Mouse (Mus musculus): Measurements from ENCODE around the gene Rfwd3. TPM values are rescaled to one million over a fixed set of nuclear protein-coding genes. Genes with fewer than 3 reads are reported as not detected.
"Not testable (repeated sequence)": the region's sequence is repeated elsewhere in the genome, so short reads cannot be mapped to it uniquely, and the experiment has no call there.

The Rfwd3 gene
- polyA plus RNA-seq, 1 experiment from 2014 or later = 44.2 TPM

DNA sequence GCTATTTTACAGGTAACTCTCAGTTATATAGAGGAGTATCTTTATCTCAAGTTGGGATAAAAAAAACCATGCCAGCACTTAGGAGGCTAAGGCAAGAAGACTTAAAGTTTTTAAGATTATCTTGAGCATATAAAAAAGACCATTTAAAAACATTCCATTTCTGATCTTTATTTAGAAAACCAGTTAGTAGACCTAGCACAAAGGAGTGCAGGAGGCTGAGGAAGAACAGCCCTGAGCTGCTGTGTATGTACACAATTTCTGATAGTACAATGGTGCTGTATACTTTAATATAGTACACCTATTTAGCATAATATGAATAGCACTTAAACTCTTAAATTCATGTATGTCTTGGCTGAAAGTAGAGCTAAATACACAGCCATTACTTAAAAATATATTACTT lies 51.9 kb downstream of the Rfwd3 start:
- no peaks in the 10 kb centered on the region for H3K36me3 ChIP-seq

GRCm38 (mm10) chr8:111246864-111247263 lies 53.2 kb downstream of the Rfwd3 start:
- 94% methylated on average over 1 of the region's 1 CpGs for WGBS
- not testable (repeated sequence) for ATAC-seq (ENCODE audit: insufficient number of reproducible peaks, low FRiP score, low TSS enrichment, low read depth); H3K27ac ChIP-seq (replicated peaks); H3K4me3 ChIP-seq (replicated peaks); H3K27me3 ChIP-seq; H3K9me3 ChIP-seq (replicated peaks); H3K9ac ChIP-seq; H3K36me3 ChIP-seq; H3K4me2 ChIP-seq (replicated peaks); H3K4me1 ChIP-seq

More for the DNA sequence above, 51.9 kb downstream of the Rfwd3 start:
- Histone ChIP-seq H3K4me2 (replicated peaks) (no peak overlapping the region), H3K27ac (replicated peaks) (no peak overlapping the region), H3K9me3 (replicated peaks) (no peaks in the 10 kb centered on the region), H3K4me3 (replicated peaks) (no peak overlapping the region), H3K4me1 (no peaks in the 10 kb centered on the region), H3K27me3 (no peaks in the 10 kb centered on the region), H3K9ac (no peak overlapping the region)
- ATAC-seq (ENCODE audit: insufficient number of reproducible peaks, low FRiP score, low TSS enrichment, low read depth) = no peak

GRCm38 (mm10) chr8:111246287-111246830 lies 53.7 kb downstream of the Rfwd3 start:
- ATAC-seq (ENCODE audit: insufficient number of reproducible peaks, low FRiP score, low TSS enrichment, low read depth) = no peak
- no peaks in the 10 kb centered on the region for H3K27me3 ChIP-seq
- no peaks in the 10 kb centered on the region for H3K36me3 ChIP-seq
- H3K27ac ChIP-seq (replicated peaks) = no peak overlapping the region
- H3K4me3 ChIP-seq (replicated peaks) = no peak overlapping the region
- WGBS = 81% methylated on average over 4 of the region's 4 CpGs
- H3K4me1 ChIP-seq = no peaks in the 10 kb centered on the region
- no peak overlapping the region for H3K9ac ChIP-seq
- H3K9me3 ChIP-seq (replicated peaks) = no peaks in the 10 kb centered on the region
- no peak overlapping the region for H3K4me2 ChIP-seq (replicated peaks)

DNA sequence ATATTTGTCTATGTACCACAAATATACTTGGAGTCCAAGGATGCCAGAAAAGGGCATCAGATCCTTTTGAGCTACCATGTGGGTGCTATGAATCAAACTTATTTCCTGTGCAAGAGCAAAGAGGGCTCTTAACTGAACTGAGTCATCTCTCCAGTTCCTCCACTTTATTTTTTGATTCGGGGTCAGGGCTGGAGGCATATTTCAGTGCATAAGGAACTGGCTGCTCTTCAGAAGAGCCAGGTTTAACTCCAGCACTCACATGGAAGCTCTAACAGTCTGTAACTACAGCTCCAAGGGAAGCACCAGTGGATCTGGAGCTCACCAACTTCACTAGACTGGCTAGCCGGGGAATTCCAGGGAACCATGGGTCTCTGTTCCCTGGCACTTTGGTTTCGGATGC lies 62.7 kb downstream of the Rfwd3 start:
- Histone ChIP-seq H3K27me3 (no peaks in the 10 kb centered on the region), H3K4me1 (peaks cover 4% of the 10 kb centered on the region; the same call in 1 of the 2 replicates), H3K4me3 (replicated peaks) (no peak overlapping the region), H3K9me3 (replicated peaks) (no peaks in the 10 kb centered on the region), H3K9ac (no peak overlapping the region), H3K27ac (replicated peaks) (no peak overlapping the region), H3K4me2 (replicated peaks) (no peak overlapping the region), H3K36me3 (no peaks in the 10 kb centered on the region)
- ATAC-seq (ENCODE audit: insufficient number of reproducible peaks, low FRiP score, low TSS enrichment, low read depth) = no peak
- 79% methylated on average over 3 of the region's 3 CpGs for WGBS

- no peak overlapping the region for H3K4me3 ChIP-seq (replicated peaks)
- WGBS = 86% methylated on average over 2 of the region's 2 CpGs
- ATAC-seq (ENCODE audit: insufficient number of reproducible peaks, low FRiP score, low TSS enrichment, low read depth) = no peak
Observed at GRCm38 (mm10) chr8:111233730-111234129, 66.3 kb downstream of the Rfwd3 start.

DNA sequence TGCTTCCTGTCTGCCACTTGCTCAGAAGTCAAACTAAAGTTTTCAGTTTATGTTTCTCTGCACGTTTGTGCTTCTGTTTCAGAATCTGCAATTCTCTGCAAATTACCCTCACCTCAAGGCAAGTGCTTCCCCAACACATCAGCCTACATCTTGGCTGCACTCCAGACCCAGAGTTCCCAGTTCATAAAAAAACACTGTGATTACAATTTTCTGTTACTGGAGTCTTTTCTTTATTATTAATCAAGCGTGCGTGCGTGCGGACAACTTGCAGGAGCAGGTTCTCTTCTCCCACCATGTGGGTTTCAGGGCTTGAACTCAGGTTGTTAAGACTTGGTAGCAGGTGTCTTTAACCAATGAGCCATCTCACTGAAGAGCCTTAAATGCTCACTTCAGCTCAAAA lies 75.9 kb downstream of the Rfwd3 start:
- Histone ChIP-seq H3K36me3 (no peaks in the 10 kb centered on the region), H3K4me1 (peaks cover 14% of the 10 kb centered on the region), H3K27ac (replicated peaks) (no peak overlapping the region), H3K4me3 (replicated peaks) (no peak overlapping the region), H3K27me3 (no peaks in the 10 kb centered on the region), H3K4me2 (replicated peaks) (no peak overlapping the region), H3K9ac (no peak overlapping the region), H3K9me3 (replicated peaks) (no peaks in the 10 kb centered on the region)
- no peak for ATAC-seq (ENCODE audit: insufficient number of reproducible peaks, low FRiP score, low TSS enrichment, low read depth)
- WGBS = 61% methylated on average over 5 of the region's 5 CpGs

More at GRCm38 (mm10) chr8:111233730-111234129, 66.3 kb downstream of the Rfwd3 start:
- Histone ChIP-seq H3K27me3 (no peaks in the 10 kb centered on the region), H3K9me3 (replicated peaks) (no peaks in the 10 kb centered on the region), H3K27ac (replicated peaks) (no peak overlapping the region), H3K4me1 (peaks cover 4% of the 10 kb centered on the region; the same call in 1 of the 2 replicates), H3K36me3 (no peaks in the 10 kb centered on the region), H3K9ac (no peak overlapping the region), H3K4me2 (replicated peaks) (no peak overlapping the region)

Other genes with a start within 250 kb of the Rfwd3 start
- 16.4 and 17.3 TPM in 2 replicates for gene Exosc6, start 243.9 kb downstream of the Rfwd3 start, polyA plus RNA-seq (2015; fragmentation: Nextera tagmentation; extraction: Ambion mirVana)
- 0.09 TPM in 1 of 2 replicates, not detected in the other for gene Clec18a, start 207.8 kb downstream of the Rfwd3 start, polyA plus RNA-seq (2015; fragmentation: Nextera tagmentation; extraction: Ambion mirVana)
- gene Pdpr, start 205.6 kb downstream of the Rfwd3 start, polyA plus RNA-seq (2015; fragmentation: Nextera tagmentation; extraction: Ambion mirVana) = 8.9 and 9.7 TPM in 2 replicates
- 80.6 and 83.5 TPM in 2 replicates for gene Glg1, start 41.0 kb downstream of the Rfwd3 start, polyA plus RNA-seq (2015; fragmentation: Nextera tagmentation; extraction: Ambion mirVana)
- 1.2 and 1.3 TPM in 2 replicates for gene Mlkl, start 38.0 kb upstream of the Rfwd3 start, polyA plus RNA-seq (2015; fragmentation: Nextera tagmentation; extraction: Ambion mirVana)
- gene Fa2h, start 93.6 kb upstream of the Rfwd3 start, polyA plus RNA-seq (2015; fragmentation: Nextera tagmentation; extraction: Ambion mirVana) = 0.16 and 0.98 TPM in 2 replicates
- gene Wdr59, start 221.9 kb upstream of the Rfwd3 start, polyA plus RNA-seq (2015; fragmentation: Nextera tagmentation; extraction: Ambion mirVana) = 6.8 and 7.0 TPM in 2 replicates
- 41.1 and 42.7 TPM in 2 replicates for gene Znrf1, start 235.9 kb upstream of the Rfwd3 start, polyA plus RNA-seq (2015; fragmentation: Nextera tagmentation; extraction: Ambion mirVana)